Mouse (Mus musculus) skeletal muscle tissue, postnatal 0 days (tissue): Measurements from ENCODE around the gene Defb38. TPM values are rescaled to one million over a fixed set of nuclear protein-coding genes. Genes with fewer than 3 reads are reported as not detected.

ENCODE experiments used
- polyA plus RNA-seq: library from polyadenylated mRNA; unstranded; fragments of >200 nt; fragmentation: Nextera tagmentation; extraction: Ambion mirVana; gene quantifications from 2 replicates; pipeline ENCODE4 v1.2.1, GENCODE M21; 2015

Defb38 gene
- not detected in 2 replicates for polyA plus RNA-seq

GRCm38 (mm10) chr8:19026466-19026865 is at the start of gene Defb38:
TSS of gene Defb38 (minus strand) at chr8:19026566.

GRCm38 (mm10) chr8:19064710-19065109 is 38.3 kb upstream of the Defb38 start, which contains the start of gene Defb39:
TSS of gene Defb39 (minus strand) at chr8:19064810.

Other genes with a start within 250 kb of the Defb38 start
- not detected in 2 replicates for gene Defb40, start 48.3 kb downstream of the Defb38 start, polyA plus RNA-seq
- gene Defb37, start 35.5 kb downstream of the Defb38 start, polyA plus RNA-seq, result not detected in 2 replicates
- gene Defb39, start 38.2 kb upstream of the Defb38 start, polyA plus RNA-seq, result not detected in 2 replicates
- not detected in 2 replicates for gene Defb12, start 88.3 kb upstream of the Defb38 start, polyA plus RNA-seq
- not detected in 2 replicates for gene Defb34, start 97.2 kb upstream of the Defb38 start, polyA plus RNA-seq
- not detected in 2 replicates for gene Gm45826, start 114.2 kb upstream of the Defb38 start, polyA plus RNA-seq
- gene Defb14, start 167.8 kb upstream of the Defb38 start, polyA plus RNA-seq, result 1.1 TPM in 1 of 2 replicates, not detected in the other
- gene Defb4, start 172.1 kb upstream of the Defb38 start, polyA plus RNA-seq, result not detected in 2 replicates
- gene Defb6, start 198.9 kb upstream of the Defb38 start, polyA plus RNA-seq, result not detected in 2 replicates
- not detected in 2 replicates for gene Defb46, start 213.3 kb upstream of the Defb38 start, polyA plus RNA-seq
- not detected in 2 replicates for gene Defb5, start 221.0 kb upstream of the Defb38 start, polyA plus RNA-seq